Mouse (Mus musculus) forebrain, embryonic 11.5 days (tissue): ENCODE measurements around the gene Slc37a4. TPM values are rescaled to one million over a fixed set of nuclear protein-coding genes. Genes with fewer than 3 reads are reported as not detected.
"Not testable (repeated sequence)": the region's sequence is repeated elsewhere in the genome, so short reads cannot be mapped to it uniquely, and the experiment has no call there.

Experiments used
- ATAC-seq: fragments of 200-750 bp; cut with Nextera tagmentation; replicated peaks from 2 replicates; pipeline ENCODE4 v1.8.0; 2017; ENCODE audit warnings: moderate TSS enrichment; ENCODE audit not compliant: low FRiP score
- DNase-seq: peaks from one replicate; pipeline ENCODE4 v3.0.0-alpha.2; 2017; ENCODE audit warnings: low spot score
- H3K27ac ChIP-seq: fragments of 300-500 bp; sonication (generic); 2 replicates; pipeline ENCODE4 v1.5.1; 2014; ENCODE audit warnings: low read depth, low read length
- H3K27me3 ChIP-seq: fragments of 300-500 bp; sonication (generic); 2 replicates; pipeline ENCODE4 v1.6.1; 2014; ENCODE audit warnings: mild to moderate bottlenecking, low read length, mixed read lengths; ENCODE audit not compliant: control insufficient read depth, insufficient read depth
- H3K36me3 ChIP-seq: fragments of 300-500 bp; sonication (generic); 2 replicates; pipeline ENCODE4 v1.6.1; 2014; ENCODE audit warnings: mild to moderate bottlenecking, low read length, moderate library complexity, mixed read lengths; ENCODE audit not compliant: control insufficient read depth, insufficient read depth
- H3K4me1 ChIP-seq: fragments of 300-500 bp; sonication (generic); replicated peaks from 2 replicates; pipeline ENCODE4 v1.6.1; 2014; ENCODE audit warnings: low read length, mixed read lengths; ENCODE audit not compliant: control insufficient read depth, insufficient read depth
- H3K4me2 ChIP-seq: fragments of 300-500 bp; sonication (generic); 2 replicates; pipeline ENCODE4 v1.6.1; 2014; ENCODE audit warnings: low read depth, mild to moderate bottlenecking, low read length, moderate library complexity, mixed read lengths; ENCODE audit not compliant: severe bottlenecking
- H3K4me3 ChIP-seq: fragments of 300-500 bp; sonication (generic); 2 replicates; pipeline ENCODE4 v1.5.1; 2014; ENCODE audit warnings: low read depth, low read length
- H3K9ac ChIP-seq: fragments of 300-500 bp; sonication (generic); 2 replicates; pipeline ENCODE4 v1.6.1; 2014; ENCODE audit warnings: low read length
- H3K9me3 ChIP-seq: fragments of 300-500 bp; sonication (generic); 2 replicates; pipeline ENCODE4 v1.6.1; 2016; ENCODE audit warnings: low read length, mixed read lengths; ENCODE audit not compliant: control insufficient read depth
- WGBS: fragments of 180-500 bp; shearing (Covaris S2); extraction: QIAGEN DNeasy Blood & Tissue Kit; methylation state at CpG from one replicate; pipeline ENCODE4 v1.1.7; 2014; 5-methylcytosine and 5-hydroxymethylcytosine counted together
- polyA plus RNA-seq: library from polyadenylated mRNA; unstranded; fragments of >200 nt; fragmentation: Nextera tagmentation; extraction: Ambion mirVana; gene quantifications from 2 replicates; pipeline ENCODE4 v1.2.1, GENCODE M21; 2014

Slc37a4 gene
- polyA plus RNA-seq, 1 experiment from 2014 or later: 24.8 TPM

DNA sequence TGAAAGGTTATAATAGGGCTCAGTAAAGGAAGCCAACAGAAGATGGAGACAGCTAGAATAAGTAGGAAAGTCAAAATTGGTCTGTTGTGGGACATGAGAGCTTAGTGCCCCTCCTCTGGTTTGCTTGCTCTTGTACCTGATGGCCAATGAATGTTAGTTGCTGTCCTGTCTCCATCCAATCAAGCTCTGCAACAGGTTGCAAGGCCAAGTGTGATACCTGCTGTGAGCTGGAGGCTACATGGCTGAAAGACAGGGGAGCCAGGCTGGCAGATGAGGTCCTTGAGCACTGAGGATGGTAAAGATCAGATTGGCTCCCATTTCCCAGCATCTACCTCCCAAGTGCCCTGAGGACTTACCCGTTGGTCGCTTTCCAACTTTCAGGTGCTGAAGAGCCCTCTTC, 16.1 kb downstream of the Slc37a4 start:
- H3K9me3 ChIP-seq: no peaks in the 10 kb centered on the region
- no peak for ATAC-seq
- no peak for DNase-seq
- peaks cover 23% of the 10 kb centered on the region; the same call in 1 of the 2 replicates for H3K36me3 ChIP-seq
- 95% methylated on average over 2 of the region's 2 CpGs for WGBS
- peaks cover 7% of the 10 kb centered on the region; the same call in 1 of the 2 replicates for H3K4me1 ChIP-seq
- H3K4me3 ChIP-seq: no peak overlapping the region
- H3K27ac ChIP-seq: no peak overlapping the region
- no peaks in the 10 kb centered on the region for H3K27me3 ChIP-seq
- H3K4me2 ChIP-seq: no peak overlapping the region
- no peak overlapping the region for H3K9ac ChIP-seq

- Histone ChIP-seq H3K4me2 (peak overlapping the region; percentile 92), H3K4me3 (peak overlapping the region; percentile 69), H3K27me3 (no peaks in the 10 kb centered on the region), H3K9ac (peak overlapping the region; percentile 63), H3K4me1 (0 out of 2 replicates have a peak, but pooled peaks cover 2% of the 10 kb centered on the region), H3K36me3 (peaks cover 6% of the 10 kb centered on the region; the same call in 1 of the 2 replicates), H3K27ac (no peak overlapping the region), H3K9me3 (no peaks in the 10 kb centered on the region)
- ATAC-seq: peak; percentile 71; the same call in 1 of the 2 replicates
- DNase-seq: no peak
- WGBS: 7% methylated on average over 26 of the region's 26 CpGs
Observed at GRCm38 (mm10) chr9:44417156-44417891, 20.7 kb downstream of the Slc37a4 start.

DNA sequence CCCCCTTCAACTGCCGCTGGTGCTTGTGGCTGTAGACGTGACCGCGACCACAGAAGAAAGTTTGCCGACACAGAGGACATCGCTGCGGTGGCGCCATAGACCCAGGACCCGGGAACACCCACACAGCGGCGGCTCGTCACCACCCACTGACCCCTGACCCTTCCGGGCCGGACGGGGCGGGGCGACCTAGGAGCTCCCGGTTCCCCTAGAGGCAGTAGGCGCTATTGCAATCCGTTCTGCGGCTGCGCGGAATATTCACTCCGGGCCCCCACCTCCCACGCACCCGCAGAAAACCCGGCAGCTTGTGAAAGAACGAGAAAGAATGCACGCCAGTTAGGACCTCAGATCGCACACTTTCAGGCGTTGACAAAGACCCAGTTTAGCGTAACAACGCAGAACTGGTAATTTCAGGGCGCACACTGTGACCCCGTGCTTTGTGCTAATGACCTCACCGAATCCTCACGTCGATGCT, 21.3 kb downstream of the Slc37a4 start:
- peaks cover 6% of the 10 kb centered on the region; the same call in 1 of the 2 replicates for H3K36me3 ChIP-seq
- H3K9me3 ChIP-seq: no peaks in the 10 kb centered on the region
- 1% methylated on average over 38 of the region's 38 CpGs for WGBS
- peak overlapping the region; percentile 69 for H3K4me3 ChIP-seq
- peak overlapping the region; percentile 92 for H3K4me2 ChIP-seq
- peak; percentile 90 for ATAC-seq
- H3K9ac ChIP-seq: peak overlapping the region; percentile 63
- peak; percentile 95 for DNase-seq
- H3K4me1 ChIP-seq: 0 out of 2 replicates have a peak, but pooled peaks cover 2% of the 10 kb centered on the region
- H3K27me3 ChIP-seq: no peaks in the 10 kb centered on the region
- H3K27ac ChIP-seq: peak overlapping the region; percentile 20; the same call in 1 of the 2 replicates

DNA sequence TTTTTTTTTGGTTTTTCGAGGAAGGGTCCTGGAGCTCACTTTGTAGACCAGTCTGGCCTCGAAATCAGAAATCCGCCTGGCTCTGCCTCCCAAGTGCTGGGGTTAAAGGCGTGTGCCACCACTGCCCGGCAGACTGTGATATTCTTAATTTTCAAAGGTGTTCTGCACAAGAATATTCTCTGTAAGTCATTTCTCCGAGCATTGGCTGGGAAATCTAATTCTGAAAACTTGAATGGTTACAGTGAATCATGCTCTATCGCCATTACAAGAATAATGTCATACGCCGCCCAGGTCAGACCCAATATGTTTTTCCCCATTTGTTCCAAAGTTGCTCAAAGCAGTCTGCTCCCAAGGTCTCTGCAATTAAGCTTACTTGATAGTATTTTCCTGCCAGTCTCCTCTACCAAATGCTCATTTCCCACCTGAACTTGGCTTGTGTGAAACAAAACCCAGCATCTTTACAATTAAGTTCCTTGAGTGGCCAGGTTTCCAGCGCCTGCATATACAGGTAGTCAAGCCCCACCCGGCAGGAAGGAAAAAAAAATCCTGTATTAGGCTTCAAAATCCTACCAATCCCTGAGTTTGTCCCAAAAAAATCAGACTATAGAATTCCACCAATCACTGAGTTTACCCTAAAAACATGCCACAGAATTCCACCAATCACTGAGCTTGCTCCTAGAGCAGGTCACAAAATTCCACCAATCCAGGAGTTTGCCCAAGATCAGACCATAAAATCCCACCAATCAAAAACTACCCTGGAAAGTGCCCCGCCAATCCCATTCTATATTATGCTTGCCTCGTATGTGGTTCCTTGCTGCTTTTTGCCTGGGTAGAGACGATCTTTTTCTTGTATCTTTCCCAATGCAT, 22.1 kb downstream of the Slc37a4 start, which contains the start of gene Ccdc84:
Ccdc84 (minus strand) TSS at position 51 of the 867 bp plus-strand sequence.
- no peak for DNase-seq
- H3K27ac ChIP-seq: peak within 1 kb of the TSS; percentile 20; the same call in 1 of the 2 replicates

GRCm38 (mm10) chr9:44419730-44420129, 23.1 kb downstream of the Slc37a4 start:
- 95% methylated on average over 9 of the region's 9 CpGs for WGBS
- H3K27ac ChIP-seq, ATAC-seq, H3K9ac ChIP-seq, DNase-seq, H3K4me1 ChIP-seq, H3K4me3 ChIP-seq, H3K9me3 ChIP-seq, H3K36me3 ChIP-seq, H3K4me2 ChIP-seq, H3K27me3 ChIP-seq: not testable (repeated sequence)

More for the DNA sequence above, 22.1 kb downstream of the Slc37a4 start, which contains the start of gene Ccdc84:
- ATAC-seq: no peak
- H3K36me3 ChIP-seq: peaks cover 3% of the 10 kb centered on the region; the same call in 1 of the 2 replicates
- H3K4me2 ChIP-seq: peak within 1 kb of the TSS; percentile 92
- WGBS: 82% methylated on average over 14 of the region's 14 CpGs
- H3K4me1 ChIP-seq: 0 out of 2 replicates have a peak, but pooled peaks cover 2% of the 10 kb centered on the region
- peak within 1 kb of the TSS; percentile 63 for H3K9ac ChIP-seq
- H3K27me3 ChIP-seq: no peaks in the 10 kb centered on the region
- H3K9me3 ChIP-seq: no peaks in the 10 kb centered on the region
- peak within 1 kb of the TSS; percentile 69 for H3K4me3 ChIP-seq

DNA sequence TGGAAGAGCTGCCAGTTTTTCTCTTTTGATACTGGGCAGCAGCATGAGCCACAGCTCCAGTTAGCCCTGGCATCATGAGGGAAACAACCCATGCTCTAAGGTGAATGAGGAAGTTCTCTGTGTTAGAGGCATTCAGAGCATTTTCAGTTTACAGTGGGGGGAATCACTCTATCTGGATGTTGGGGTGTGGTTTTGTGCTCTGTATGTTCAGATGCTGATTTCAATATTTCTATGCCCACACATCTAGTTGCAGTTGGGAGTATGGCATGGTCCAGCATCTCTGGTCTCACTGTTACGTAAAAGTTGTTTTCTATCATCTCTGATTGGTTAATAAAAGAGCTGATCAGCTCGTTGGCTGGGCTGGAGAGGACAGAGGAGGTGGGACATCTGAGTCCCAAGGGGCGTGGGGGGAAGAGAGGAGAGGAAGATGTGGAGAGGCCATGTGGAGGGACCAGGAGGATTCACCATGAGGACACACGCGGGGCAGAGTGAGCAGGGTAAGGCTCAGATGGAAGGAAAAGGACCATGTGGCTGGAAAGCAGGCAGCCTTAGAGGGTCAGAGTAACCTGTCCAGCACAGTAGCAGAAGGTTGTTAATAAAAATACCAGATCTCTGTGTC, 23.7 kb downstream of the Slc37a4 start:
- Histone ChIP-seq H3K36me3 (peaks cover 3% of the 10 kb centered on the region; the same call in 1 of the 2 replicates), H3K4me2 (no peak overlapping the region), H3K4me3 (no peak overlapping the region), H3K9ac (no peak overlapping the region), H3K9me3 (no peaks in the 10 kb centered on the region), H3K4me1 (0 out of 2 replicates have a peak, but pooled peaks cover 2% of the 10 kb centered on the region), H3K27me3 (no peaks in the 10 kb centered on the region), H3K27ac (no peak overlapping the region)
- no peak for DNase-seq
- 76% methylated on average over 5 of the region's 5 CpGs for WGBS
- no peak for ATAC-seq

GRCm38 (mm10) chr9:44423576-44423975, 26.9 kb downstream of the Slc37a4 start:
- ATAC-seq (no peak), DNase-seq (no peak)
- Histone ChIP-seq H3K4me3 (no peak overlapping the region), H3K9ac (no peak overlapping the region), H3K4me2 (no peak overlapping the region), H3K27ac (no peak overlapping the region), H3K27me3 (no peaks in the 10 kb centered on the region), H3K36me3 (no peaks in the 10 kb centered on the region), H3K4me1 (no peaks in the 10 kb centered on the region), H3K9me3 (no peaks in the 10 kb centered on the region)
- 86% methylated on average over 4 of the region's 4 CpGs for WGBS
